Mouse (Mus musculus) C2C12 (cell line): ENCODE results near the gene Cryl1.

ENCODE experiments used
- CEBPB ChIP-seq: IDR thresholded peaks from one replicate; pipeline ENCODE4 v1.6.1; 2011; ENCODE audit warnings: low read depth, mild to moderate bottlenecking, control low read depth, moderate library complexity
- CTCF ChIP-seq: IDR thresholded peaks from one replicate; pipeline ENCODE4 v1.5.1; 2011; ENCODE audit not compliant: control insufficient read depth, insufficient read depth, insufficient read length
- MAX ChIP-seq: IDR thresholded peaks from one replicate; pipeline ENCODE4 v1.6.1; 2011; ENCODE audit warnings: mild to moderate bottlenecking, control low read depth
- MYOD1 ChIP-seq: IDR thresholded peaks from one replicate; pipeline ENCODE4 v1.6.1; 2011; ENCODE audit warnings: low read depth; ENCODE audit not compliant: control insufficient read depth, insufficient read length
- MYOG ChIP-seq: IDR thresholded peaks from one replicate; pipeline ENCODE4 v1.6.1; 2011; ENCODE audit not compliant: control insufficient read depth, insufficient read length; ENCODE audit errors: extremely low read depth
- USF1 ChIP-seq: IDR thresholded peaks from one replicate; pipeline ENCODE4 v1.6.1; 2011; ENCODE audit warnings: low read depth, mild to moderate bottlenecking, control low read depth, moderate library complexity

- TF ChIP-seq CTCF (no peak), MYOG (no peak), USF1 (no peak), MAX (no peak), MYOD1 (no peak), CEBPB (no peak)
These were observed 121.8 kb downstream of the Cryl1 start for GRCm38 (mm10) chr14:57276481-57277012.
